Mouse (Mus musculus) cerebellum, adult (tissue): ENCODE measurements around the gene Ahsa2.
"Not testable (repeated sequence)": the region's sequence is repeated elsewhere in the genome, so short reads cannot be mapped to it uniquely, and the experiment has no call there.

Experiments used
- ATAC-seq: cut with Nextera tagmentation; 2 replicates; pipeline ENCODE4 v1.9.2; 2017; ENCODE audit warnings: mild to moderate bottlenecking, moderate library complexity, mixed read lengths; ENCODE audit not compliant: insufficient number of reproducible peaks, low FRiP score, low TSS enrichment

Ahsa2 gene

DNA sequence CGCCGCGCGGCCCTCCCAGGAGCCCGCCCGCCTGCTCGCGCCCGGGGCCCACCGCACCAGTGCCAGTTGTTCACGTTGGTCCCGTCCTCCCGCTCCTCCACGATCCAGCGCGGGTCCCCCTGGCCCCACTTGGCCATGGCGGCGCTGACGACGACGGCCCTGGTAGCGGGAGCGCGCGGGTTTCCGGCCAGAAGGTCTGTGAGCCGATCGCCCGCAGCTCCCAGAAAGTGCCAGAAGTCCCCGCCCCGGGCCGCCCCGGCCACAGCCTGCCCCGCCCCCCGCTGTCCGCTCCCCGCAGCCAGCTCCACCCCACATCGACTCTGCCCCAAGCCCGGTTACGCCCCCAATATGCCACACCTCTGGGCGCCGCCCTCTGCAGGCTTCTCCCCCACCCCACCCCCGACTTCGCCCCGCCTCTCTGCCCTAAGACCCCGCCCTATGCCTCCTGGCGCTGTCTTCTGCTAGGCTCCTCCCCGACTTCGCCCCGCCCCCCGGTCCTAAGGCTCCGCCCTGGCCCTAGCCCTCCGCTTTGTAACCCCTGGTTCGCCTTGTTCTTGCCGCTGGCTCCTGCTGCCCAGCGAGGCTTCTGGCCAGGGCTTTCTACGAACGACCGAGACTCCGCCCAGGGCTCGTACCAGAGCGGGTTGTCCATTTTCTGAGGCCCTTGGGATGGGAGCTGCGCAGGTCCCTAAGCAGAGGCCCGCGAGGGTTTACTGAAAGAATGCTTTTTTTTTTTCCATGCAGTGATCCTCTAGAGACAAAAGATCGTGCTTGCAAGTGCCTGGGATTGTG is at the start of gene Ahsa2:
Ahsa2 (minus strand) TSS at position 313 of the 792 bp plus-strand sequence.
- ATAC-seq, result peak; percentile 89

DNA sequence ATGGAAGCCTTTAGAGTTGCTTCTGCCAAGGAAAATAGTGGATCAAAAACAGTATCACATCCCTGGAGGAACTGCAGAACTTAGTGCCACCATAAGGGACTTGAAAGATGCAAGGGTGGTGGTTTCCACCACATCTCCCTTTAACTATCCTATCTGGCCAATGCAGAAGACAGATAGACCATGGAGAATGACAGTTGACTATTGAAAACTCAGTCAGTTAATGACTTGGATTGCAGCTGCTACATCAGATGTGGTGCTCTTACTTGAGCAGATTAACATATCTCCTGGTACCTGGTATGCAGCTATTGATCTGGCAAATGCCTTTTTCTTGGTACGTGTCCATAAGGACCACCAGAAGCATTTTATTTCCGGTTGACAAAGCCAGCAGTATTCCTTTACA is 39.6 kb upstream of the Ahsa2 start:
- no peak for ATAC-seq

DNA sequence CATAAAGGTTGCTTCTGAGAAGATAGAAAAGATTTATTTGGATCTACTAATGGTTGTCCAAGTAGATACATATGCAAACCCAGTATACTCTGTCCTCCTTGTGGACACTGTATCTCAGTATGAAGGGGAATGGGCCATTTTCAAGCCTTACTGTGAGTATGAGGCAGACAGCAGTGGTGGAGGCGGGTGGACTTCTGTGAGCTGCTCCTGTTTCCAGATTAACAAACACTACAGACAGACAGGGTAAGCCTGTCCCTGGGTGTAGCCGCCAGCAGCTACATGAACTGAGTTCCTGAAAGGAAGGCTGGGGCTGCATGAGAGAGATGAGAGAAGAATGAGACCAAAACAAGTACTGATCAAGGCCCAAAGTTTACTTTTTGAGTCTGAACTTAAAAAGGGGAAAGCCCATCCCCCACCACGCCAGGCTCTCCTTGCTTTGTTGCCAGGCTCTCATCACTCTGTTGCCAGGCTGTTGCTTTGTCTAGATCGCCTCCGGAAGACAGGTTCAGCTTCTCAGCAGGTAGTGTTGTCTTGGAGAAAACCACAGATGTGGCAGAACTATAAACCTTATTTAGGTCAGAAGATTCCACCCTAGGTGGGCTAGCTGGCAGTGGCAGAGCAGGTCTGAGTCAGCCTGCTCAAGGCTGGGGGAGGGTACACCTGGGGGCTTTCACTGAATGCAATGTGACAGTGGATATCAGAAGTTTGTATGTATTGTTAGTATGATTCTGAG is 22.8 kb upstream of the Ahsa2 start, which contains the start of gene 1700093K21Rik:
1700093K21Rik (minus strand) TSS at position 683 of the 733 bp plus-strand sequence.
- ATAC-seq, result no peak

DNA sequence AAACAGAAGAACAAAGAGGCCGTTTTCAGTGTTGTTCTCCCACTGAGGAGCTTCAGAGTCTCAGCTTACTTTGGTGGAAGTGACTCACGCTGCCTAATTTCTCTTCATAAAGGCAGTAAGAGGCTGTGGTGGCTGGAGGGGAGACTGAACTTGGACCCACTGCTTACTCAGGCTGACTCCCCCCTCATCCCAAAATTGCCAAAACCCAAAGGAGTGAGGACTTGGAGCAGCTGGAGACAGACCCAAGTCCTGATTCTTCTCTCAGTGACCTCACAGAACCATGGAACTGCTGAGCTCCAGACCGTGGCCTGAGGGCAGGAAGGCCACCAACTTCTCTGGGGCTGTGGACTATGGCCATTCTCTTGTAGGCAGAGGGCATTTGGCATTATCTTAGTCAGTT is 21.2 kb upstream of the Ahsa2 start:
- no peak for ATAC-seq

DNA sequence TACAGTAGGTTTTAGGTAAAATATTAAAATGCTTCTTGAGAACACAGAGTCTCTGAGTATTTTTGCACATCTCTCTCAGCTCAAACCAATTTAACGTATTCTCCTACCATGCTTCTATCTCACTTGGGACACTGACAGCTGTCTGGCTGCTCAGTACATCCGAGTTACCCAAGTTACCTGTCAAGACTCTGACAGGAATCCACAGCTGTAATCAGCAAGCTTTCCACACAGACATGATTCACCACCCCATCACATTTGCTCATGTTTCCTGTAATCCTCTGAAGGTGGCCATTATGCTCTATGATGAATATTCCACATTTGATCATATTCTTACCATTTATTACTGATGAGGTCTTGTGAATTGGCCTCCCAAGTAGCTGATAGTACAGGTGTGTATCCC is 17.5 kb upstream of the Ahsa2 start:
- ATAC-seq, result no peak

DNA sequence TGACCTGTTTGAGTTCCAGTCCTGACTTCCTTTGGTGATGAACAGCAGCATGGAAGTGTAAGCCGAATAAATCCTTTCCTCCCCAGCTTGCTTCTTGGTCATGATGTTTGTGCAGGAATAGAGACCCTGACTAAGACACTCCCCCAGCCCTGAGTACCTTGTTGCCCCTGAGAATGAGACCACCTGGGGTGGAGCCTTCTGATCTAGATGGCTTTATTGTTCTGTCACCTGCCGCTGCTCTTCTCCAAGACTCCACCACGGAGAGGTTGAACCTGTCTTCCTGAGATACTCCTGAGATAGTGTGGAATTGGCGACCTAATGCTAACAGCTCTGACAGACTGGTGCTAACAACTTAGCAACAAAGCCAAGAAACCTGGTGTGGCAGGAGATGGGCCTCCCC is 17.0 kb upstream of the Ahsa2 start:
- ATAC-seq, result not testable (repeated sequence)

DNA sequence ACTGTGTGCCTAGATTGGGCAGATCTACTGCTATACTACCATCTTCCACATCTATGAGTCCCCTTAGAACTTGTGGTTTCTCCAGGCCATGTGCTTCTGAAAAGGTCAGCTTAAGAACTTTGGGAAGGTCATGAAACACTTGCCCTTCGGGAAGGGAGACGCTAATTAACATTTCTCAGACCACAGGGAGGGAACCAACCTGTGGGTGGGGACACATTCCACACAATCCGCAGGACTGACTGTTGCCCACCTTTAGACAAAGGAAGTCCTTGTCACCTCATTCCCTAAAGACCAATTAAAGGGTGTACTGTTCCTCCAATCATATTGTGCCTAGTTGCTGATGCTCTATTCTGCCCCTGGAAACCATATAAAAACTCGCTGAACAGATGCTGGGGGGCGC is 7.0 kb upstream of the Ahsa2 start:
- ATAC-seq, result not testable (repeated sequence)

DNA sequence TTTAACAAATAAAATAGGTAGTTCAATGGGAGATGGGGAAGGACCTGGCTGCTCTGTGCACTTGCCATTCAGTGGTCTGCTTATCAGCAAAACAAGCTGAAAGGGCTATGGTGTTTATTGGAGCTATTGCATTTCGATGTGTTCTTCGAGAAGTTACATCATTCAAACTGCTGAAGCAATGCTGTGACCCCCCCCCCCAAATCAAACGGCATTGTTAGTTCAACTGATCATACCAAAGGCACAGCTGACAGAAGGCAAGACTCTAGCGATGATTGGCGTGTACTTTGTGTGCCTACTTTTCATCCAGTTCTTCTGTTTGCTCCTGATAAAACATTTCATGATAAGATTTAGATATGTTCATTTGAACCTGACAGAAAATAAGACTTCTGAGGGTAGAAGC is 779 bp upstream of the Ahsa2 start:
- no peak for ATAC-seq

DNA sequence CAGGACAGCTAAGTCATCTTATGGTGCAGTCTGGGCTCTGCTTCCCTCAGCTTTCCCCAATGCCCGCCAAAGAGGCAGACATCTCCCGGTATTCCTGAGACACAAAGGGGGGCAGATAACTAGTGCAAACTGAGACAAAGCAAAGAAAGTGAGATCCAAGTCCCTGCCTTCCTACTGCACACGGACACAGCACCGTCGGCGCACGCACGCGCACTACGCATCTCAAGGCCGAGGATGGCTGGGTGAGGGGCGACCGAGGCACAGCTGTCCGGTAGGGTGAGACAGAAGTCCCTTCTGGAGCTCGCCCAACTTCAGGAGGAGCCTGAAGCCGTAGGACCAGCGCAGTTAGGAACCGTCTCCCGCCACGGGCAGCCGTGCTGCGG is 504 bp downstream of the Ahsa2 start:
- peak; percentile 57 for ATAC-seq

DNA sequence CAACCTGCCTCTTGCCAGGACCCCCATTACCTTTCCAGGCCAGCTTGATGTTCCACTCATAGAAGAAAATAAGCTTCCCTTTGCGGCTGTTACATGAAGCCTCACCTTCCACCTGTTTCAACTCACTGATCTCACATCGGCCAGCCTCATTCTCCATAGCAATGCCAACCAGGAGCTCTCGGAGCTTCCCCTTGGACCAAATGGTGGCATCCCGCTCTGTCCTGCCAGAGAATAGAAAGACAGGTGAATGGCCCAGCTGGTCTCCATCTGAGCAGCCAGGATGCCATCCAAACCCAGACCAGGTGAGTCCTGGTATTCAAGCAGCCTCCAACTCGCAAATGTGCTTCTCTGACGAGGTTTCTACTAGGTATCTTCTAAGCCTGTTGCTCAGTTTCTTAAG is 1.2 kb downstream of the Ahsa2 start:
- peak; percentile 38; the same call in 1 of the 2 replicates for ATAC-seq

DNA sequence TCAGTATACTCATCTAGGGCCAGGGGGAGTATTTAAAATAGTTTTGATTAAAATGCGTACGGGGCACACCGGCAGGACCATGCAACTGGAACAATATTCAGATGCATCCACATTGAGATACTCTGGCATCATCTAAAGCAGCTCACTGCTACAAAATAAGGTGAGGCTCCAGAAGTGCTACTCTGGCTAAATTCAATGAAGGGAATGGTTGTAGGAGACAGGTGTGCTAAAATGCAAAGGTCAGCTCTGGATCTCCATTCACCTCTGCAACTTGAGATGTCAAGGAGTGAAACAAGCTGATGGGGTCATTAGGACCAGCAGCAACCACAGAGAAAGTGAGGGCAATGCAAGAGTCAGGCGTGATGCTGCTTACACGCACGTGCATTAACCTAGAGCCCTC is 2.6 kb downstream of the Ahsa2 start:
- ATAC-seq, result no peak

DNA sequence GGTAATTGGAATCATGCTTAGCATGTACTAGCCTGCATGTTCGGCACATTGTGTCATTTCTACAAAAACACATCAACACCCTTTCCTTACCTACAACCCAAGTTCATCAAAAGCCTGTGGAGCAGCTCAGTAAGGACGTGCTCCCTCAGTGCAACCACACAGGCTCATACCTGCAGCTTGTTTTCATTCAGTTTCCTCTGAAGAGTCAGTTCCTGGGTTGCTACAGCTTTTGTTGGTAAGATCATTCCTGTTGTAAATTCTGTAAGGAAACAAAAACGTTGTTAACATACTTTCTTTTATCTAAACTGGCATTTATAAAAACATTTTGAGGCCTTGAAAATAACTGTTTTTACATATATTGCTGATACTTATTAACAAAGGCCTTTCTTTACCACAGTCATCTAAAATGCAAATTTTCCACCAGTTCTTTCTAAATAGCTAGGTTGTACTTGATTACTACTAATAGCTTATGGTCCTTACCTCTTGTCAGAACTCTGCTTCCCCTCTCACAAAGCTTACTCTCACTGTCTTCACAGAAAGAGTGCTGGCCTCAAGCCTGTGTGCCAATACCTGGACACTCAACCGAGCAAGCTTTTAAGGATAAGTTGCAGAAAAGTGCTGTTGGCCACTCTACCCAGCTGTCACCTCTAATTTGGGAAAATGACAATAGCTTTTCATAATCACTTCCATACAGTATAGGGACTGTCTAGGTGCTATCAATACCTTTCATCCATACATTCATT is 5.6 kb downstream of the Ahsa2 start:
- no peak for ATAC-seq

DNA sequence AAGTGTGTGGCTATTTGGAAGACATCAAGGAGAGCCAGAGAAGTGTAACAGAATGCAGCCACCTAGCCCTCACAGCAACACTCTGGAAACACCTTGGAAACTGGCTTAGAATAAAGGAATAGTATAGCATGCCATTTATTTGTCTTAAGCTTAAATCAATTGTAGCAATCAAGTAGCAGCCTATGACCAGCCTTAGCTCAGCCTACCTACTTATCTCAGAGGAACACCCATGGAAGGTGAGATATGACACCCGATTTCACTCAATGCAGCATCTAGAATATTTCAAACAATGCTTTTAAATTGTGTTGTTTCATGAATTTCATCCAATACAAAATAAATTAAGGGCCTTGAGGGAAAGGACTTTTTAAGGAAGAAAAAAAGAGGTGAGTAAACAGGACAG is 7.9 kb downstream of the Ahsa2 start:
- no peak for ATAC-seq

DNA sequence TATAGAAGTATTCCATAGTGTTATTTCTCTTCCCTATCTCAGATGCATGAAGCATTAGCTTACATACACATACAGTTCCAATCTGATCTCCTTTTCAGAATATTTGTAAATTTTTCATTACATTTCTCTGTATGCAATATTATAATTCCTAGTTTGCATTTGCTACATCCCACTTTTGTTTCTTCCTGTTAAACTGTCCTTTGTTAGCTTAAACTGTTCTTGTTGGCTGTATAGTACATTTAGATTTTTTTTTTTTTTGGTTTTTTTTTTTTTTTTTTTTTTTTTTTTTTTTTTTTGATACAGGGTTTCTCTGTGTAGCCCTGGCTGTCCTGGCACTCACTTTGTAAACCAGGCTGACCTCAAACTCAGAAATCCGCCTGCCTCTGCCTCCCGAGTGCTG is 32.0 kb downstream of the Ahsa2 start:
- ATAC-seq, result not testable (repeated sequence)
